Mouse (Mus musculus): ENCODE results near the gene Npsr1. TPM values are rescaled to one million over a fixed set of nuclear protein-coding genes. Genes with fewer than 3 reads are reported as not detected.
A peak's percentile ranks its signal among the peaks of the same experiment; 100 is the strongest.

The Npsr1 gene
- total RNA-seq (2021): not detected
- long read RNA-seq, experiment 1: 0 reads
- long read RNA-seq, experiment 2: 0 reads

GRCm38 (mm10) chr9:24097696-24098095, at the start of gene Npsr1:
Npsr1 (plus strand) TSS chr9:24097996.
- DNase-seq (ENCODE audit: low spot score): no peak

DNA sequence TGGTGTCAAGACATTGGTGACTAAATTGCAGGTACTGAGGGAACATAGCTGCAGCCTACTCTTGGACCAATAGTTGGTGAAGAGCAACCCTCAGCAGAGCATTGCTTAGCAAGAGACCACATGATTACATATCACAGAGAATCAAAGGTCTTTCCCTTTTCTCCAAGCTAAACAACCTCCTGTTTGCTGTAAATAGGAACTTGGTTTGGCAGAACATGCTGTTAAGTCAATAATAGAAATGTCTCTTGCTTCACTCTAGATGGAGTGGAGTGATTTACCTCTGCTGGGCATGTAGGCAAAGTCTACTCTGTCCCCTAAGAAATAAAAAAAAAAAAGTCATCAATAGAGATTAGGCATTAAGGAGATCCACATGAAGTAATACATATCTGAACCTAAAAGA, 46.3 kb upstream of the Npsr1 start:
- DNase-seq (ENCODE audit: low spot score): no peak

DNA sequence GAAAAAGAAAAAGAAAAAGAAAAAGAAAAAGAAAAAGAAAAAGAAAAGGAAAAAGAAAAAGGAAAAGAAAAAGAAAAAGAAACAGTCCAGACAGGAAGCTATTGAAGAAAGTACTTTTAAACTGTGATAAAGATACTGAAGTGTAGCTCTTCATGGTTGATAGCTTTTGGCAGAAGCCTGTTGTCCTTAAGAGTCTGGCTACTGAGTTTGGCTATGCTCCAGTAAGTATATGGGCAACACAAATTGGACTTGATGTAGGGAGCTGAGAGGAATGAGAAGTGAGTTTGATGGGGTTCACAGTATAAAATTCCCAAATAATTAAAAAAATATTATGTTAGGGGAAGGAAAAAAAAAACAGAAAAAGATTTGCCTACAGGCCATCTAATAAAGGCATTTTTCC, 34.5 kb upstream of the Npsr1 start:
- DNase-seq (ENCODE audit: low spot score): no peak

DNA sequence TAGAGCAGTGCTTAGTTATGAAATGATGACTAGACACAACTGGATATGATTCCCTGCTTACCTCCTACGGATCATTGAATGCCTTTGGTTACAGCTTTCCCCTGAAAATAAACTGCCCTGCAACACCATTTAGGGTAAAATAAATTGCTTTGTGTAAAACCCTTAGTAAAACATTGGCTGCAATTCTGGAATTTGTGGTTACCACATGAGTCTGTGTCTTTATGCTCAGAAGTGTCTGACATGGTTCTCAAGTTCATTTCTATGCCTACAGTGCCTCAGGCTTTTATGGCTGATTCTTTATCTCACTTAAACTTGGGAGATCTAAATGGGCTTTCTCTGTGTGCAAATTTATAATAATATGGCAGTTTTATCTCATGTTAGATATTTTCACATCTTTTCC, 26.1 kb upstream of the Npsr1 start:
- DNase-seq (ENCODE audit: low spot score): no peak

- no peak for DNase-seq (ENCODE audit: low spot score)
Measured at GRCm38 (mm10) chr9:24077596-24077995, 20.2 kb upstream of the Npsr1 start.

DNA sequence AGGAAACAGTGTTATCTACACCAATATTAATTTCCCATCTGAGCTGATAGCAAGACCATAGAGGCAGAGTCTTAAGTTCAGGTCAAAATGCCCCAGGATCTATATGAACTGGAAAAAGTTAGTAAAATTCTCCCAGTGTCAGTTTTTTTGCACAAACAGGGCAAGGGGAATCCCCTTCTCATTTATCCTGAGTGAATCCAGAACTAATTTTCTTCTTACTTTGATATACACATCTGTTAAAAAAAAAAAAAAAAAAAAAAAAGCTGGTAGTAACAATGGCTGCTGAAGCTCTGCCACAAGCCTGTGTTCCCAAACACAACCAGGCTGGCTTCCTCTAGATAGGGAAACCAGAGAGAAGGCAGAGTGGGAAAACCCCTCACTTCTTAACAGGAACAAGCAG, 5.9 kb upstream of the Npsr1 start:
- DNase-seq (ENCODE audit: low spot score): no peak

DNA sequence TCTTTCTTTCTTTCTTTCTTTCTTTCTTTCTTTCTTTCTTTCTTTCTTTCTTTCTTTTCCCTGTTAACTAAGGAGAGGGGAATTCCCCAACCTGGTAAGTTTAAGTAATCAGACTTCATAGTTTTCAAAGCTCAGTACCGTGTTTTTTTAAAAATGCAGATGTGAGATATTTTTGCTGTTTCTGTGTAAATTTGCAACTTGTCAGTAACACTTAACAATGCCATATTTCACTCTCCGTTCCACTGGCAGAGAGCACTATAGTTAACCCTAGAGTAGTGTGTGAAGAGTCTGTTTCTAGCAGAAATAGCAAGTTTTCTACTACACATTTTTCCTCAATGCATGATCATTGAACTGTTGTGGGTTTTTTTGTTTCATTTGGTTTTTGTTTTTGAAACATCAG, 730 bp downstream of the Npsr1 start:
- no peak for DNase-seq (ENCODE audit: low spot score)

GRCm38 (mm10) chr9:24099631-24100030, 1.8 kb downstream of the Npsr1 start:
- no peak for DNase-seq (ENCODE audit: low spot score)

DNA sequence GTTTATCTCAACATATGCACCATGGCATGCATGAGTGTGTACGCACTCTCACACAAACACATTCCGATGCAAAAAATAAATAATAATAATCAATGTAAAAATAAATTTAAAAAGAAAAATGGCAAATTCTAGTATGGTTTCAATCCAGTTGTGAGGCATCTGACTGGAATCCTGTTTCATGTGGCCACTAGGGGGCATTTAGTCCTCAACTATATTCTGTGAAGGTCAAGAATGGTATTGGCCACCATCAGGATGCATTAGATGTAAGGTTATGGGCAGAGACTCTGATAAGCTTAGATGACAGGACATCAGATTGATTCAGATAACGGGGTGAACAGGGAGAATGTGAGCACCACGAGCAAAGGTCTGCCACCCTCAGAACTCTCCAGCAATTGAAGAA, 21.6 kb downstream of the Npsr1 start:
- peak; percentile 1 for DNase-seq (ENCODE audit: low spot score)

DNA sequence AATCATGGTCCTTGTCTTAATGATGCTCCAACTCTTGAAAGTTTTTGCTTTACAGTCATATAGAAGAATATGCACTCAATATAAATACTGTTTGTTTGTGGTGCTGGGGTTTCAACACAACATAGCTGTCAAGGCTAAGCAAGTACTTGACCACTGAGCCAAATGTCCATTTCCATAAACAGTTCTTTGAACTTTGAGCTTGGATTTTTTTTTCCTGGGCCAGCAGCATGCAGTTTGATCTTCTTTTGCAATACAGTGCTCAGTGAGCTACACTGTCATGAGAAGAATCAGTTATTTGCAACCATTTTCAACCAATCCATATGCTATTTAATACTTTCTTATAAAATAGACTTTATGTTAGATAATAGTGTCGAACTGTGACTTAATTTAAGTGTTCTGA, 35.3 kb downstream of the Npsr1 start:
- no peak for DNase-seq (ENCODE audit: low spot score)

DNA sequence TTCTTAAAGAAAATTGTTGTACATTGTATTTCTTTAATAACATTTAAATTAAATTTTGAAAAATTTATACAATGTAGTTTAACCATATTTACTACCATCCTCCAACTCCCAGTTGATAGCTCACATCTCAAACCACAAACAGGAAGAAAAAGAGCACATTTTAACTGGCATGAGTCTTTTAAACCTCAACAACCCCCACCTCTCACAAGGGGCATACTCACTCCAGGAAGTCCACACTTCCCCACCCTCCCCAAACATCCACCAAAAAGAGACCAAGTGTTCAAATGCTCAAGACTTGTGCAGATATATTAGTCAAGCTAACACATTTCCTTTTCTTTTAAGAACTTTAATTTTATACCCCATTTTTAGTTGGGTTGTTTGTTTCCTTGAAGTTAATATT, 38.6 kb downstream of the Npsr1 start:
- no peak for DNase-seq (ENCODE audit: low spot score)

- DNase-seq (ENCODE audit: low spot score): no peak
Measured at GRCm38 (mm10) chr9:24144341-24144740, 46.5 kb downstream of the Npsr1 start.

GRCm38 (mm10) chr9:24157208-24157607, 59.4 kb downstream of the Npsr1 start:
- no peak for DNase-seq (ENCODE audit: low spot score)

DNA sequence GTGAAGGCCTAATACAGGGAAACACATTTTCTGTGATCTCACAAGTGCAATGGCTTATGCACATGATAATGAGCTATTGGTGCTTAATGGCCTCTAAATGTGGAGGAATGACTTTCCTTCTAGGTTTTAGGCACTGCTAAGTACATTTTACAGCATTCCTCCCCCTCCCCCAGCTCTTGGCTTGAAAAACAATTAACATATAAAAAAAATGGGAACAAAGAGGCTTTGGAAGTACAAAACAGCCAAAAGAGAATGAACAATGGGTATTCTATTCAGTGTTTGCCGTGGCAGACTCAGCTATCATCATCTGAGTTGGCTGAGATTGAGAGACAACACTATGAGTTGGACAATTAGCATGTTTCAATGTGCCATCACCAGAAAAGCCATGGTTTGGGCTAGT, 62.6 kb downstream of the Npsr1 start:
- no peak for DNase-seq (ENCODE audit: low spot score)

GRCm38 (mm10) chr9:24168501-24168900, 70.7 kb downstream of the Npsr1 start:
- no peak for DNase-seq (ENCODE audit: low spot score)

DNA sequence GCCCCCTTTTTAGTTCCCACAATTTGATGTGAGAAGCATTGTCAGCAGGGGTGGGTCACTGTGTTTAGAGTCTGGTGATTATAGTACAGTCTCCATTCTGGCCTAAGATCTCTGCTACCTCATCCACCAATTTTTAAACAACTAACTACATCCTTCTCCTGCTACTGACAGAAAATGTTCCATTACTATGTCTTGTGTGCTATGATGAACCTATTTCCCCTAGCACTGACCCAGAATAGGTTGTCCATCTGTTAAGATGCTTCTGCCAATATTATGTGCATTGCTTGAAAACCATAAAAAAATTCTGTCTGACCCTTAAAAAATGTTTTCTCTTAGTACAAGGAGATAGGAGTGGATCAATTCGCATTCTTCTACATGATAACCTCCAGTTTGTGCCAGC, 72.9 kb downstream of the Npsr1 start:
- no peak for DNase-seq (ENCODE audit: low spot score)

DNA sequence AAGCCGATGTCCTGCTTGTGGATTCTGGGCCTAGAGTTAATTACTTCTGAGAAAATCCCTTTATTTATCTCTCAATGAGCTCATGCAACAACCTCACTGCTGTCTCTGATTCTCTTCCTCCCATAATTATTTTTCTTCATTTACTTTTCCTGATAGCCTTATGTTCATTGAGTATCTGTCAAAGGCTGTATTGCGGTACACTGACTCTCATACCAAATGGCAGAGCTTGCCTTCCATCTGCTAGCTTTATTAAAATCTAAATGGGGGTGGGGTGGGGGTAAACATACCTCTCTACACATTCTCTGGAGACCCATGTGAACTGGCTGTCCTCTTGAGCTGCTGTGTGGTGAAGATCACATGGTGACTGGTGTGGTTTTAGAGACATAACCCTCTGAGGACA, 80.9 kb downstream of the Npsr1 start:
- no peak for DNase-seq (ENCODE audit: low spot score)

- DNase-seq (ENCODE audit: low spot score): no peak
Measured at GRCm38 (mm10) chr9:24180926-24181325, 83.1 kb downstream of the Npsr1 start.

DNA sequence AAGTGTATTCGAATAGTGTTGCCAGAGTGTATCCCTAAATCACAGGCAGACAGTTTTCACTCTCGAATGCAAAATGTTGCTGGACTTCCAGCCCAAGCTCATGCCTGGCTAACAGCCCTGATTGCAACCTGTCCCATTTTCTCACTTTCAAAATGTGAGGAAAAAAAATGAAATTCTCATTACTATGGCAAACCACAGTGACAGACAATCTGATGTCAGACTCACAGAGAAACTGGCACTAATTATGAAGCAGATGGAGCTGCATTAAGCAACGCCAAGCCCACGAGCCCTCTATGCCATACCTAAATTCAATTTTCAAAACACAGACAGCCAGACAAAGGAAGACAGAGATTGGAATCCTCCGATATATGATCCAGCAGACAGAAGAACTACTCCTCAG, 88.5 kb downstream of the Npsr1 start:
- no peak for DNase-seq (ENCODE audit: low spot score)

- no peak for DNase-seq (ENCODE audit: low spot score)
Measured at GRCm38 (mm10) chr9:24189511-24190260, 91.9 kb downstream of the Npsr1 start.

GRCm38 (mm10) chr9:24190261-24190588, 92.4 kb downstream of the Npsr1 start:
- no peak for DNase-seq (ENCODE audit: low spot score)

DNA sequence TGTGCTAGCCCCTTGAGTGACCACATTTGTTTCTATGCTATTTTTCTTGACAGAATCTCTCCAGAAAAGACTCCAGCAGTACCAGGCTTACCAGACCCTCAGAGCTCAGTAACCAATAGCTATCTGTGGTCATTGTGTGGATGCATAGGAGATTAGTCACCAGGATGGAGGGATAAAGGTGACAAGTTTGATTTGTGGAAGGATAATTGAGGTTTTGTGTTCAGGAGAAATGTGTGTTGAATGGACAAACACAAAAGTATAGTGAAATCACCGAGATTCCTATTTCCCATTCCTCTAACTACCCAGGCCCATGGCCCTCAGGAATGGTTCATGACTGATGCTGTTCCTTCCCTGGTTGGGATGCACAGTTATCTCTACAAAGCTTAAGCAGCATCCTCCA, 100.5 kb downstream of the Npsr1 start:
- DNase-seq (ENCODE audit: low spot score): no peak

GRCm38 (mm10) chr9:24211636-24212035, 113.8 kb downstream of the Npsr1 start:
- no peak for DNase-seq (ENCODE audit: low spot score)

- no peak for DNase-seq (ENCODE audit: low spot score)
Measured at GRCm38 (mm10) chr9:24217721-24218120, 119.9 kb downstream of the Npsr1 start.

All from gastrocnemius, adult 18-20 months (tissue).